Comparison of ENCODE assay signal across 24 mouse cellular contexts in the genomic region with DNA sequence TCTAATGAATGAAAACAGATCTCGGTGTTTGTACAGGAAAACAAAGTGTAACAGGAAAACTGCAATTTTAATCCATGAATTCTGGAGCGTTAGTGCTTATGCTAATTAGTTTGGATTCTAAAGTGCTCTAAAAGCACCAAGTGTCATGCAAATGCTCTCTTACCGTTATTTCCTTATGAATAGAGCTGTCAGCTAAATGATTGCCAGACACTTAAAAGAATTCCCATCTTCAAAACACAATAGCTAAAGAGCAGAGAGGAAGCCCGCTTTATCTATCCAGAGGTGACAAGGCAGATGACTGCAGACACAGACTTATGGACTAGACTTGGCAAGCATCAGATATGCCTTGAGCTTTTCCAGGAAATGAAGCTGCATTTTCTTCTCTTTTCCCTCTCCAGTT. TPM values are rescaled to one million over a fixed set of nuclear protein-coding genes. Genes with fewer than 3 reads are reported as not detected.
"Had no signal": no experiment of that assay in that cellular context is flagged by ENCODE, and none has a peak within 500 bp of the region (broad histone marks: within the 10 kb centered on the region; RNA-seq: fewer than 3 reads in every experiment).

No protein-coding gene starts in this region.

- H3K4me2 ChIP-seq: limb, embryonic 13.5 days; liver, embryonic 12.5 days; liver, embryonic 15.5 days; lung, embryonic 15.5 days; midbrain, embryonic 11.5 days; midbrain, embryonic 15.5 days; neural tube, embryonic 12.5 days; neural tube, embryonic 15.5 days; stomach, embryonic 15.5 days had no signal

- H3K27ac ChIP-seq: kidney, postnatal 0 days; layer of hippocampus, adult 2 months; limb, embryonic 10.5 days; limb, embryonic 13.5 days; liver, embryonic 12.5 days; liver, embryonic 15.5 days; lung, embryonic 15.5 days; midbrain, embryonic 15.5 days; neural tube, embryonic 12.5 days; neural tube, embryonic 15.5 days; stomach, embryonic 15.5 days had no signal

- H3K36me3 ChIP-seq: limb, embryonic 10.5 days; limb, embryonic 13.5 days; liver, embryonic 12.5 days; liver, embryonic 15.5 days; lung, embryonic 15.5 days; midbrain, embryonic 15.5 days; neural tube, embryonic 12.5 days; neural tube, embryonic 15.5 days; stomach, embryonic 15.5 days had no signal

- DNase-seq: kidney, postnatal 25 days; layer of hippocampus, adult 9-11 months; liver; lung, postnatal 10 days; right cerebral cortex, adult 18-20 months; right cerebral cortex, postnatal 14 days; right cerebral cortex, postnatal 4 days; thymus, adult 18-20 months; thymus, postnatal 36 days had no signal

- H3K9me3 ChIP-seq: limb, embryonic 10.5 days; limb, embryonic 13.5 days; liver, embryonic 12.5 days; liver, embryonic 15.5 days; lung, embryonic 15.5 days; megakaryocyte, embryonic 14.5 days; midbrain, embryonic 15.5 days; neural tube, embryonic 12.5 days; neural tube, embryonic 15.5 days; stomach, embryonic 15.5 days had no signal

- H3K4me1 ChIP-seq: limb, embryonic 10.5 days; limb, embryonic 13.5 days; liver, embryonic 15.5 days; lung, embryonic 15.5 days; midbrain, embryonic 15.5 days; neural tube, embryonic 12.5 days; neural tube, embryonic 15.5 days; stomach, embryonic 15.5 days had no signal

- H3K9ac ChIP-seq: limb, embryonic 13.5 days; liver, embryonic 12.5 days; liver, embryonic 15.5 days; lung, embryonic 15.5 days; midbrain, embryonic 15.5 days; neural tube, embryonic 12.5 days; neural tube, embryonic 15.5 days; stomach, embryonic 15.5 days had no signal

- H3K27me3 ChIP-seq: limb, embryonic 13.5 days; liver, embryonic 12.5 days; liver, embryonic 15.5 days; lung, embryonic 15.5 days; midbrain, embryonic 15.5 days; neural tube, embryonic 12.5 days; neural tube, embryonic 15.5 days; stomach, embryonic 15.5 days had no signal

- ATAC-seq: liver, embryonic 12.5 days; midbrain, embryonic 15.5 days had no signal

- H3K4me3 ChIP-seq: layer of hippocampus, adult 2 months; limb, embryonic 10.5 days; limb, embryonic 13.5 days; liver, embryonic 12.5 days; liver, embryonic 15.5 days; lung, embryonic 15.5 days; megakaryocyte, embryonic 14.5 days; midbrain, embryonic 15.5 days; neural tube, embryonic 12.5 days; neural tube, embryonic 15.5 days; stomach, embryonic 15.5 days had no signal

RNA-seq across cellular contexts. Expression of gene Eqtn, which starts 59.1 kb away (rescaled TPM):
- polyA plus RNA-seq: kidney, embryonic 14.5 days; large intestine, adult 2 months; limb, embryonic 10.5 days; liver, embryonic 12.5 days; liver, embryonic 15.5 days; lung, embryonic 15.5 days; midbrain, embryonic 11.5 days had no signal
